Mouse (Mus musculus) right cerebral cortex, postnatal 25 days (tissue): ENCODE measurements around the gene Slc48a1.

ENCODE experiments used
- DNase-seq: peaks from one replicate; pipeline ENCODE4 v3.0.0; 2022

The Slc48a1 gene

GRCm38 (mm10) chr15:97755361-97755760, 23.0 kb upstream of the Slc48a1 start:
- DNase-seq: no peak

- peak; percentile 55 for DNase-seq
Measured at GRCm38 (mm10) chr15:97760006-97760405, 18.3 kb upstream of the Slc48a1 start.

GRCm38 (mm10) chr15:97760952-97761351, 17.4 kb upstream of the Slc48a1 start:
- no peak for DNase-seq

GRCm38 (mm10) chr15:97761438-97761837, 16.9 kb upstream of the Slc48a1 start:
- no peak for DNase-seq

GRCm38 (mm10) chr15:97762733-97763132, 15.6 kb upstream of the Slc48a1 start:
- no peak for DNase-seq

- no peak for DNase-seq
Measured at GRCm38 (mm10) chr15:97763256-97764049, 14.9 kb upstream of the Slc48a1 start.

- no peak for DNase-seq
Measured at GRCm38 (mm10) chr15:97764532-97764931, 13.8 kb upstream of the Slc48a1 start.

- DNase-seq: no peak
Measured at GRCm38 (mm10) chr15:97765090-97765794, 13.1 kb upstream of the Slc48a1 start.

- DNase-seq: no peak
Measured at GRCm38 (mm10) chr15:97766194-97766593, 12.1 kb upstream of the Slc48a1 start.

GRCm38 (mm10) chr15:97766594-97767279, 11.6 kb upstream of the Slc48a1 start:
- no peak for DNase-seq

GRCm38 (mm10) chr15:97767280-97768186, 10.8 kb upstream of the Slc48a1 start, which contains the start of gene Rapgef3:
Gene Rapgef3, minus strand, starts transcription at chr15:97767972.
- DNase-seq: peak; percentile 76

GRCm38 (mm10) chr15:97768192-97768591, 10.1 kb upstream of the Slc48a1 start:
- no peak for DNase-seq

GRCm38 (mm10) chr15:97770280-97770679, 8.0 kb upstream of the Slc48a1 start:
- DNase-seq: no peak

- no peak for DNase-seq
Measured at GRCm38 (mm10) chr15:97773108-97773507, 5.2 kb upstream of the Slc48a1 start.

- DNase-seq: no peak
Measured at GRCm38 (mm10) chr15:97773961-97774370, 4.4 kb upstream of the Slc48a1 start.

- DNase-seq: peak; percentile 69
Measured at GRCm38 (mm10) chr15:97776514-97776913, 1.8 kb upstream of the Slc48a1 start.

GRCm38 (mm10) chr15:97776919-97777318, 1.4 kb upstream of the Slc48a1 start:
- no peak for DNase-seq

GRCm38 (mm10) chr15:97779576-97779975, 1.3 kb downstream of the Slc48a1 start:
- DNase-seq: no peak

- DNase-seq: no peak
Measured at GRCm38 (mm10) chr15:97780611-97781031, 2.3 kb downstream of the Slc48a1 start.

GRCm38 (mm10) chr15:97781961-97782748, 3.8 kb downstream of the Slc48a1 start:
- no peak for DNase-seq

GRCm38 (mm10) chr15:97782749-97783105, 4.4 kb downstream of the Slc48a1 start:
- DNase-seq: no peak
